Mouse (Mus musculus): Measurements from ENCODE around the gene Cpd.

- no peak for TF ChIP-seq CTCF (conservative IDR thresholded peaks at IDR 0.05; ENCODE audit: low read length)
- no peak for TF ChIP-seq NANOG (IDR thresholded peaks at IDR 0.05; ENCODE audit: borderline replicate concordance, low read length)
Observed at GRCm38 (mm10) chr11:76847354-76847753, 536 bp upstream of the Cpd start.
